Mouse (Mus musculus) hindbrain, embryonic 12.5 days (tissue): Measurements from ENCODE around the gene Smlr1. TPM values are rescaled to one million over a fixed set of nuclear protein-coding genes. Genes with fewer than 3 reads are reported as not detected.

ENCODE experiments used
- ATAC-seq: fragments of 200-750 bp; cut with Nextera tagmentation; 2 replicates; pipeline ENCODE4 v1.8.0; 2017; ENCODE audit warnings: moderate TSS enrichment; ENCODE audit not compliant: low FRiP score
- H3K27ac ChIP-seq: fragments of 300-500 bp; sonication (generic); 2 replicates; pipeline ENCODE4 v1.5.1; 2016; ENCODE audit warnings: mild to moderate bottlenecking
- H3K27me3 ChIP-seq: fragments of 300-500 bp; sonication (generic); 2 replicates; pipeline ENCODE4 v1.6.1; 2016; ENCODE audit warnings: mild to moderate bottlenecking
- H3K36me3 ChIP-seq: fragments of 300-500 bp; sonication (generic); 2 replicates; pipeline ENCODE4 v1.6.1; 2016; ENCODE audit warnings: mild to moderate bottlenecking
- H3K4me1 ChIP-seq: fragments of 300-500 bp; sonication (generic); 2 replicates; pipeline ENCODE4 v1.6.1; 2016
- H3K4me2 ChIP-seq: fragments of 300-500 bp; sonication (generic); replicated peaks from 2 replicates; pipeline ENCODE4 v1.6.1; 2016; ENCODE audit warnings: mild to moderate bottlenecking
- H3K4me3 ChIP-seq: fragments of 300-500 bp; sonication (generic); 2 replicates; pipeline ENCODE4 v1.5.1; 2016; ENCODE audit warnings: mild to moderate bottlenecking
- H3K9ac ChIP-seq: fragments of 300-500 bp; sonication (generic); 2 replicates; pipeline ENCODE4 v1.6.1; 2016; ENCODE audit warnings: mild to moderate bottlenecking, moderate library complexity
- H3K9me3 ChIP-seq: fragments of 300-500 bp; sonication (generic); replicated peaks from 2 replicates; pipeline ENCODE4 v1.6.1; 2016; ENCODE audit warnings: mild to moderate bottlenecking
- WGBS: fragments of 180-500 bp; shearing (Covaris S2); methylation state at CpG from one replicate; pipeline ENCODE4 v1.1.7; 2016; 5-methylcytosine and 5-hydroxymethylcytosine counted together
- polyA plus RNA-seq: library from polyadenylated mRNA; unstranded; fragments of >200 nt; fragmentation: Nextera tagmentation; extraction: Ambion mirVana; gene quantifications from 2 replicates; pipeline ENCODE4 v1.2.1, GENCODE M21; 2016

Smlr1 gene
- not detected in 2 replicates for polyA plus RNA-seq

DNA sequence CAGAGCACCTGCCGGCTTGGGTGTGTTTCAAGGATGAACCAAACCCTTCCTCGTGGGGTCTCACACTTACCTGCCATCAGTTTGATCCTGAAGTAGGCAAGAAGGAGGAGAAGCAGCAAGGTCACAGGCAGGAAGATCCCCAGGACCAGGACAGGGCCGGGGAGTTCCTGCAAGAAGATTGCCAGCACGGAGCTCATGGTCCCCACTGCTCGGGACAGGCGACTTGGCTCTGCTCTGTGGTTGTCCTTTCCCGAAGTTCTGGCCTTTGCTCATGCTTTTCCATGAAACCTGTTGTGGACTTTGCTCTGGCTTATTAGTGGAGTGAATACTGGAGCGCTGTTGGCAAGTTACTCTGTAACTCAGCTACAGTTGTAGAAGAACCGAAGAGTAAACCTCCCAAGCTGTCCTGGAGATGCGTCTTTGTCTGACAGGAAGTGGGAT lies at the start of gene Smlr1:
Gene Smlr1, minus strand, starts transcription at position 377 of the 441 bp plus-strand sequence.
- WGBS, result 93% methylated on average over 10 of the region's 10 CpGs
- H3K9me3 ChIP-seq, result no peaks in the 10 kb centered on the region
- H3K4me3 ChIP-seq, result no peak within 1 kb of the TSS
- H3K36me3 ChIP-seq, result no peaks in the 10 kb centered on the region
- no peaks in the 10 kb centered on the region for H3K27me3 ChIP-seq
- no peak for ATAC-seq
- H3K27ac ChIP-seq, result no peak within 1 kb of the TSS
- no peak within 1 kb of the TSS for H3K9ac ChIP-seq
- no peaks in the 10 kb centered on the region for H3K4me1 ChIP-seq
- H3K4me2 ChIP-seq, result no peak within 1 kb of the TSS

DNA sequence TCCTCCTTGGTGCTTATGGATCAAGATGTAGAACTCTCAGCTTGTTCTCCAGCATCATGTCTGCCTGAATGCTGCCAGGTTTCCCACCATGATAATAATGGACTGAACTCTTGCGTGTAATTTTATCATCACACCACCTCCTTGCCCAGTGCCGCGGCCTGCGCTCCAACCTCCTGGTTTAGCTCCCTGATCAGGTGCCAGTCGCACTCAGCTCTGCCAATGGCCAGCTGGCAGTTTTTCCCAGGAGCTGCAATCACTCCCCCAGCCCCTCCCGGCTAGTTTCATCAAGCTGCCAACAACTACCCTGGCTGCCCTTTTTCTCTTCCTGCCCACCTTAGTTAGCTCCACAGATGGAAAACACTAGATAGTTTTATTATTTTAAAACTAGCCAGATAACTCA lies 48.8 kb upstream of the Smlr1 start:
- Histone ChIP-seq H3K27ac (no peak overlapping the region), H3K9me3 (no peaks in the 10 kb centered on the region), H3K9ac (no peak overlapping the region), H3K4me3 (no peak overlapping the region), H3K4me1 (no peaks in the 10 kb centered on the region; the same call in 1 of the 2 replicates), H3K36me3 (no peaks in the 10 kb centered on the region), H3K27me3 (no peaks in the 10 kb centered on the region), H3K4me2 (no peak overlapping the region)
- ATAC-seq, result no peak
- 95% methylated on average over 6 of the region's 6 CpGs for WGBS

DNA sequence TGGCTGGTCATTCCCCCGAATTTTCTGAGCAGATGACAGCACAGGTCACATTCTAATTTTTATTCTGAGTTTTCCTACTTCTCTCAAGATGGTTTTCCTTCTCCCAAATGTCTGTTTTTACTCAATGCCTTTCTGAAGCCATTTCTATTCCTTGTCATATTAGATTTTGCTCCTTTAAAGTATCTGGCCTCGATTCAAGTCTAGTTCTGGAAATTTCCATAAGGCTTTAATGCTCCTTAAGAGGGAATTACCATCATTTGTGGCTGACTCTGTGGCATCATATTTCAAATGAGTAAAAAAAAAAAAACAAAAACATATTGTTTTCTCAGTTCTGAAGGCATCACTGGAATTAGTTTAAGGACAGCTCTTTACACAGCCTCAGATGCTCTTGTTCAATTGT lies 44.0 kb upstream of the Smlr1 start:
- Histone ChIP-seq H3K4me1 (no peaks in the 10 kb centered on the region), H3K27me3 (no peaks in the 10 kb centered on the region), H3K36me3 (no peaks in the 10 kb centered on the region), H3K4me3 (no peak overlapping the region), H3K9me3 (no peaks in the 10 kb centered on the region), H3K9ac (no peak overlapping the region), H3K4me2 (no peak overlapping the region), H3K27ac (no peak overlapping the region)
- 73% methylated on average over 2 of the region's 2 CpGs for WGBS
- no peak for ATAC-seq

DNA sequence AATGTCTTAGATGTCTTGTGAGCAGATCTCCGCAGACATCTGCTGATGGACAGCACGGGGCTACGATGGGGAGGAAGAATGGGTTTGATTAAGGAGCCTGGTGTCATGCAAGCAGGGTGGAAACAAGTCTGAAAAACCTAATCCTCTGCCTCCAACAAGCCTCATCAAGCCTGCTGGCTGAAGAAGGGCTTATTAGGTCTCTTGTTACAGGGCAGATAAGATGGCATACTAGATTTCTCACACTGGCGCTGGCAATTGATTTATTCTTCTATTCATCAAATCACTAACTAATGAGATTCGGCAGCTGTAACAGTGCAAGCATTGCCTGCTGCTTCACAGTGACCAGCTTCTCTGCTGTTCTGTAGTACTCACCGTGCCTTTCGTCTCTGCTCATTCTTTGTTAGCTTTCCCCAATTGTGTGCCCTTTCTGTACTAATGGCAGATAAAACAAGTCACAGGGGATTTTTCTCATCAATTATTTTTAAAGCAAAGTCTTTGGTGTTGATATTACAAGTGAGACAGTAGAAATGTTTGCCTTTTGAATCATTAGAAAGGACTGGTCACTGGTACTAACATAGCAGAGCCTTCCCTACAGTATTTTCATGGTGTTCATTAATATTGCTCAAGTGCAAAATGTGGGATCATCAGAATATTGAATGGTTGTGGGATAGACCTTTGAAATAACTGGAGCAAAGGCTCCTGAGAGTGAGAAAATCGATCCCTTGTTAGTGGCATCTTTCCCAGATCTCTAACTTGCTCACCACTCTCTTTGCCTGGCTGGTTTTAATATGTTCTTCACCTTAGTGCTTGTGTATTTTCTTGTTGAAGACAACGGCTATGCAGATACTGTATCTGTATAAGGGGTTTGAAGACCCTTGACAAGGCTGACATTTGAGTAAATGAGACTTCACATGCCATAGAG lies 35.5 kb upstream of the Smlr1 start:
- Histone ChIP-seq H3K9ac (no peak overlapping the region), H3K36me3 (no peaks in the 10 kb centered on the region), H3K27me3 (no peaks in the 10 kb centered on the region), H3K4me2 (peak overlapping the region; percentile 34), H3K4me3 (no peak overlapping the region), H3K27ac (peak overlapping the region; percentile 23; the same call in 1 of the 2 replicates), H3K4me1 (peaks cover 7% of the 10 kb centered on the region), H3K9me3 (no peaks in the 10 kb centered on the region)
- 41% methylated on average over 9 of the region's 9 CpGs for WGBS
- ATAC-seq, result peak; percentile 85

DNA sequence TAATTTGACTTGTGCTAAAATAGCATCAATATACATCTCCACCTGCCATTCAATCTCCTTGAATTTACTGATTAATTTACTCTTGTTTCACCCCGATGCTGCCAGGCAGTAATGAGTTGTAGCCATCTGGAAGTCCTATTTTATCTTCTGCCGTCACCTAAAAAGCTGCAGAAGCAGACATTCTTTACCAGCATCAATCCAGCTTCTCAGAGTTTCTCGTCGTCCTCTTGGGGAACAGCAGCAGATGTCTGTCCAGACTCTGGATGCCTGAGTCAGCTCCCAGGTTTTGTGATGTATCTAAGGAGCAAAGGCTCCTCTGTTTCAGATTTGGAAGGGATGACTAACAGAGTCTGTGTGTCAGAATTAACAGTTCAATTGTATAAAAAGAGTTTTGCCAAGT lies 16.9 kb upstream of the Smlr1 start:
- Histone ChIP-seq H3K9ac (no peak overlapping the region), H3K27ac (no peak overlapping the region), H3K36me3 (no peaks in the 10 kb centered on the region), H3K4me2 (no peak overlapping the region), H3K9me3 (no peaks in the 10 kb centered on the region), H3K4me1 (no peaks in the 10 kb centered on the region), H3K4me3 (no peak overlapping the region), H3K27me3 (no peaks in the 10 kb centered on the region)
- no peak for ATAC-seq
- 57% methylated on average over 4 of the region's 4 CpGs for WGBS

DNA sequence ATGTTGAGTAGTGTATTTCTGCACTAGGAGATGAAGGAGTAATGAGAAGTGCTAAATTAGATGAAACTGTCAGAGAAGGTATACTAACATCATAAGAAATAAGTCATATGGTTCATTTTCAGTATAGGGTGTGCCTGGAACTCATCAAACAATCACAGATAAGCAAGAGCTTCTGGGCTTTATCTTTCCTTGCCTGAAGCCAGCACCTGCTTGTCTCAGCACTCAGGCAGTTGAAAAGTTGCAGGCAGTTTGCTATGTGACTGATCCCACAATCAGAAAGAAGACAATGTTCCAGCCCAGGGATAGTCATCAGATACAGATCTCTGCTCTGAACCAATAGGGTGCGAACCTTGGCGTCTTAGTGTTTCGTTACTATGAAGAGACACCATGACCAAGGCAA lies 5.0 kb upstream of the Smlr1 start:
- Histone ChIP-seq H3K4me1 (no peaks in the 10 kb centered on the region), H3K4me2 (no peak overlapping the region), H3K9ac (no peak overlapping the region), H3K36me3 (no peaks in the 10 kb centered on the region), H3K4me3 (no peak overlapping the region), H3K9me3 (no peaks in the 10 kb centered on the region), H3K27ac (no peak overlapping the region), H3K27me3 (no peaks in the 10 kb centered on the region)
- 97% methylated on average over 3 of the region's 3 CpGs for WGBS
- no peak for ATAC-seq

DNA sequence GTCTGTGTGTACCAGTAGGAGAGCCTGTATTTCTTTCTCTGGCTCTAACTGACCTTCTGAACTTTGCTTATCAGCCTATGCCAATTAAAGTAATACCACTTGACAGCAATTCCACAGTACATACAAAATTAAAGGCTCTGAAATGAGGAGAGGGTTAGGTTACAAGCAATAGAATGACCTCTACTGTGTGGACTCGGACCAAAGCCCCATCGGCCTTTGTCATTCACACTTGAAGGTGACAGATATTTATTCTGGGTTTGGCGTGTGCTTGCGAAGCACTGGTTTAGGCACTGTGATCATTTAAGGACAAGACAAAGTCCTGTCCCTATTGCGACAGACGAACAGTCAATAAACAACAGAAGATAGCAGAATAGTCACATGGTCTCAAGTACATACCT lies 3.7 kb upstream of the Smlr1 start:
- WGBS, result 81% methylated on average over 6 of the region's 6 CpGs
- Histone ChIP-seq H3K4me1 (no peaks in the 10 kb centered on the region), H3K9ac (no peak overlapping the region)

DNA sequence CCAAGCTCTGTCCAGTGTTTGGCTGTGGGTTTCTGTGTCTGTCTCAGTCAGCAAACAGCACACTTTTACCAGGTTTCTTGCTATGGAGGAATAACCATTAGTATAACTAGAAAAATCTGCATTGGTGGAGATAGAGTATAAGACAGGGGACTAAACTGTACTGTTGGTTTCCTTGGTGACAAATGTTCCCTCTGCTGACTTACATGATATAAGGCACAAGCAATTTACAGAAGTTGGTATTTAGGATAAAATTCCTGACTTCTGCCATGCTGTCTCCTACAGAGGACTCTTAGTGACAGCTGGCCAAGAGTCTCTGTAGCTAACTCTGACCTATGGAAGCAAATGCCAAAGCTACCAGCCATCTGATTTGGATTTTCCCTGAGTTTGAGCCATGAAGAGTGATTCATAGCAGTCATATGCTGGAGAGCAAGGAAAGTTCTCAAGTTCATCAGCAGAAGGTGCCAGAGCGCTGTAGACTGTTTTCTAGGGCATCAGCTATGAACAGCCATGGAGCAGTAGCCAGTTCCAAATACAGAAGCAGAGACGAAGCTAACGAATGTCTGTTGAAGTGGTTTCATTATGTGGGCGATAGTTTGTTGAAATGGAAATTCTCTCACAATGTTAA lies 3.2 kb upstream of the Smlr1 start:
- Histone ChIP-seq H3K9ac (no peak overlapping the region), H3K36me3 (no peaks in the 10 kb centered on the region), H3K4me1 (no peaks in the 10 kb centered on the region), H3K4me3 (no peak overlapping the region), H3K27ac (no peak overlapping the region), H3K4me2 (no peak overlapping the region), H3K27me3 (no peaks in the 10 kb centered on the region), H3K9me3 (no peaks in the 10 kb centered on the region)
- WGBS, result 87% methylated on average over 4 of the region's 4 CpGs
- no peak for ATAC-seq

More for the DNA sequence above, 3.7 kb upstream of the Smlr1 start:
- no peak overlapping the region for H3K4me3 ChIP-seq
- no peaks in the 10 kb centered on the region for H3K27me3 ChIP-seq
- no peak overlapping the region for H3K27ac ChIP-seq
- no peaks in the 10 kb centered on the region for H3K9me3 ChIP-seq
- ATAC-seq, result no peak
- H3K4me2 ChIP-seq, result no peak overlapping the region
- H3K36me3 ChIP-seq, result no peaks in the 10 kb centered on the region

DNA sequence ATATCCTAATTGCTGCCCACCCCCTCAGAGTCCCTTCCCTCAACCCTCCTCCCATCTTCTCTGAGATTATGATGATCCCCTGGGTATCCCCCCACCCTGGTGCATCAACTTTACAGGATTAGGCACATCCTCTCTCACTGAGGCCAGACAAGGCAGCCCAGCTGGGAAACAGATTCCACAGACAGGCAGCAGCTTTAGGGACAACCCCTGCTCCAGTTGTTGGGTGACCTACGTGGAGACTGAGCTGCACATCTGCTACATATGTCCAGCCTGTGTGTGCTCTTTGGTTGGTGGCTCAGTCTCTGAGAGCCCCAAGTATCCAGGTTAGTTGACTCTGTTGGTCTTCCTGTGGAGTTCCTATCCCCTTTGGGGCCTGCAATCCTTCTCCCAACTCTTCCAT lies 2.7 kb upstream of the Smlr1 start:
- Histone ChIP-seq H3K4me1 (no peaks in the 10 kb centered on the region), H3K9me3 (no peaks in the 10 kb centered on the region), H3K4me2 (no peak overlapping the region), H3K4me3 (no peak overlapping the region), H3K27me3 (no peaks in the 10 kb centered on the region), H3K36me3 (no peaks in the 10 kb centered on the region), H3K9ac (no peak overlapping the region), H3K27ac (no peak overlapping the region)
- ATAC-seq, result no peak
- WGBS, result 83% methylated on average over 1 of the region's 1 CpGs

DNA sequence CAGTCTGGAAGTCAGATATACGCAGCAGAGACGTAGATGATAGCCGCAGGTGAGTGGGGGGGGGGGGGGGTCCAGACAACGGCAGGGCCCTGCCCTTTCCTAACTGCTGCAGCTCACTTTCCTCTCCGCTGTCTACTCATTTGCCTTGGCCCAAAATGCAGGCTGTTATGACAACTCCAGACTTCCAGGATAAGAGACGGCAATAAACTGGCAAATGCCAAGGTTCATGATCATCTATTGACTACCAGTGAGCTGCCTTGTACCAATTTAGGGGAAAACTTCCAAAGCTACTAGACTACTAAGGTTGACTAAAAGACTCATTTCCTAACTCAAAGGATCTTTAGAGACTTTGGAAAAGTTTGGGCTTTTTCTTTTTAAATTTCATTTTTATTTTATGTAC lies 554 bp upstream of the Smlr1 start:
- Histone ChIP-seq H3K36me3 (no peaks in the 10 kb centered on the region), H3K9me3 (no peaks in the 10 kb centered on the region), H3K27me3 (no peaks in the 10 kb centered on the region), H3K4me2 (no peak overlapping the region), H3K4me1 (no peaks in the 10 kb centered on the region), H3K9ac (no peak overlapping the region), H3K4me3 (no peak overlapping the region), H3K27ac (no peak overlapping the region)
- WGBS, result 84% methylated on average over 6 of the region's 6 CpGs
- ATAC-seq, result no peak

DNA sequence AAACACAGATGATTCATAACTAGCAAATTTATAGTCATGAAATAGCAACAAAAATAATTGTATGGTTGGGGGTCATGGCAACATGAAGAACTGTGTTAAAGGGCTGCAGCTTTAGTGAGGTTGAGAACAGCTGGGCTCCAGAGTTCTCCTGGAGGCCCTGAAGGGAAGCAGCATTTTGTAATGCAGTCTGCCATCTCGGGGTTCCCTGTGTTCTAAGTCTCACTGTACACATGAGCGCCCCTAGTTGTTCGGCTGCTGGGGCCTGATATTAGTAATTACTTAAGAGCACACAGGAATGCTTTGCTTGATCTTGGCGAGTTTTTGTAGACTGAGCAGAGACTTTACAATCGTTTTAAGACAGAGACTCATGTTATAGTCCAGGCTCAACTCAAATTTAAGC lies 1.6 kb downstream of the Smlr1 start:
- no peak overlapping the region for H3K4me3 ChIP-seq
- no peaks in the 10 kb centered on the region for H3K4me1 ChIP-seq
- H3K9me3 ChIP-seq, result no peaks in the 10 kb centered on the region
- no peaks in the 10 kb centered on the region for H3K36me3 ChIP-seq
- no peak overlapping the region for H3K4me2 ChIP-seq
- H3K27ac ChIP-seq, result no peak overlapping the region
- WGBS, result 86% methylated on average over 5 of the region's 5 CpGs
- ATAC-seq, result no peak
- H3K9ac ChIP-seq, result no peak overlapping the region
- H3K27me3 ChIP-seq, result no peaks in the 10 kb centered on the region

DNA sequence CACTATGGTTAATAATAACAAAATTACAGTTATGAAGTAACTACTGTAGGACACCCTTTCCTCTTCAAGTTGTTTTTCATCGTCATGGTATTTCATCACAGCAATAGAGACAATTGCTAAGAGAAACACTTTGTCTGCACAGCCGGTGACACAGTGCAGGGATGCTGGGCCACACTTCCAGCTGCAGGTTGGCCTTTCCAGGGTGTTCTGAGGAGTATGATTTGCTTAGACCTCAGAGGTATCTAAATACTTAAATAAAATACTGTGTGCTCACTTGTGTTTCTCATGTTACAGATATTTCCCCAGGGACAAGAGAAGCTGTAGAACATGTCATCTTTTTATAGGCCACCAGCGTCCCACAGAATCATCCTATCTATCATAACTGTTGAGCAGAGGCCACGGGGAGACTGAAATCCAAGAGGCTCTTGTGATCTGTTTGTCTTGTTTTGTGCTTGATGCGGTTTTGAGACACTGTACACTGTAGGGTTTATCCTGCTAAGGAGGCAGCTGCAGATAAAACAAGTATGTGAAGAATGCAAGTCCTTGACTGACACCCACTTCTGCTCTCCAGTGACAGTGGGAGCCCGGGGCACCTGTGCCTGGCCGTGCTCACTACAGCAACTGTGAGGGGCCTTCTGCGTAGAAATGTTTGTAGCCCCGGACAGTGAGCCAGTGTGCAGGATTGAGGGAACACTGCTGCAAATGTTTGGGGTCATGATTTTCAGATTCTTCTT lies 2.4 kb downstream of the Smlr1 start:
- H3K9me3 ChIP-seq, result no peaks in the 10 kb centered on the region
- H3K4me3 ChIP-seq, result no peak overlapping the region
- no peak overlapping the region for H3K27ac ChIP-seq
- no peak overlapping the region for H3K4me2 ChIP-seq
- H3K4me1 ChIP-seq, result no peaks in the 10 kb centered on the region
- H3K9ac ChIP-seq, result no peak overlapping the region
- ATAC-seq, result no peak
- 79% methylated on average over 9 of the region's 9 CpGs for WGBS
- no peaks in the 10 kb centered on the region for H3K27me3 ChIP-seq
- H3K36me3 ChIP-seq, result no peaks in the 10 kb centered on the region
